Mouse (Mus musculus) liver, embryonic 14.5 days (tissue): Measurements from ENCODE around the gene Fopnl.

Source experiments
- CTCF ChIP-seq: IDR thresholded peaks from 2 replicates; pipeline ENCODE4 v1.5.1; 2016; ENCODE audit warnings: antibody characterized with exemption, low read depth, control low read depth
- EP300 ChIP-seq: IDR thresholded peaks from 2 replicates; pipeline ENCODE4 v1.6.1; 2016; ENCODE audit warnings: antibody characterized with exemption, low read depth

DNA sequence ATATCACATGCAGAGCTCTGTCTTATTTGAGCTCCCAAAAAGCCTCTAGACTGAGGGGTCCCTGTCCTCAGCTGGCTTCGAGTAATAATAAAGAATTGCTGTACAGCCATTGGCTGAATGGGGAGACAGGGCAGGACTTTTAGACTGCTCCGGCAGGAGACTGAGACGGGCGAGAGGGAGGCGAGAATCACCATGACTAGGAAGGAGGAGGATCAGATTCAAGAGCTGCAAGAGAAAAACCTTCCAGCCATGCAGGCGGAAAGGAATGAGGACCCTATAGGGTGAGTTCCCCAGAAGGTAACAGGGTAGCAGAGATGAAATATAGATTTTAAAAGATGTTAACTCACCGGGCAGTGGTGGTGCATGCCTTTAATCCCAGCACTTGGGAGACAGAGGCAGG, 4.3 kb downstream of the Fopnl start:
- TF ChIP-seq CTCF (no peak), EP300 (no peak)
